Mouse (Mus musculus): ENCODE data around the gene A730049H05Rik. TPM values are rescaled to one million over a fixed set of nuclear protein-coding genes. Genes with fewer than 3 reads are reported as not detected.

Gene A730049H05Rik
- total RNA-seq, 2 experiments from 2014 or later, result 0.16 to 0.20 TPM

- DNase-seq (ENCODE audit: low spot score in 2 of 2), result no peak
These were observed 11.1 kb downstream of the A730049H05Rik start for GRCm38 (mm10) chr6:92827360-92827759.

GRCm38 (mm10) chr6:92829148-92829547 lies 12.9 kb downstream of the A730049H05Rik start:
- DNase-seq (ENCODE audit: low spot score in 2 of 2), result no peak

- DNase-seq (ENCODE audit: low spot score in 2 of 2), result no peak
These were observed 14.8 kb downstream of the A730049H05Rik start for GRCm38 (mm10) chr6:92831106-92831505.

- DNase-seq (ENCODE audit: low spot score in 2 of 2), result no peak
These were observed 25.7 kb downstream of the A730049H05Rik start for GRCm38 (mm10) chr6:92842000-92842399.

- no peak for DNase-seq (ENCODE audit: low spot score in 2 of 2)
These were observed 27.2 kb downstream of the A730049H05Rik start for GRCm38 (mm10) chr6:92843474-92843873.

GRCm38 (mm10) chr6:92845898-92846297 lies 29.6 kb downstream of the A730049H05Rik start:
- no peak for DNase-seq (ENCODE audit: low spot score in 2 of 2)

- no peak for DNase-seq (ENCODE audit: low spot score in 2 of 2)
These were observed 30.3 kb downstream of the A730049H05Rik start for GRCm38 (mm10) chr6:92846614-92847013.

- no peak for DNase-seq (ENCODE audit: low spot score in 2 of 2)
These were observed 32.9 kb downstream of the A730049H05Rik start for GRCm38 (mm10) chr6:92849208-92849607.

GRCm38 (mm10) chr6:92850250-92850649 lies 34.0 kb downstream of the A730049H05Rik start:
- peak; percentile 55 to 64 for DNase-seq (ENCODE audit: low spot score in 2 of 2)

- DNase-seq (ENCODE audit: low spot score in 2 of 2), result no peak
These were observed 38.6 kb downstream of the A730049H05Rik start for GRCm38 (mm10) chr6:92854873-92855272.

- no peak for DNase-seq (ENCODE audit: low spot score in 2 of 2)
These were observed 41.5 kb downstream of the A730049H05Rik start for GRCm38 (mm10) chr6:92857761-92858160.

GRCm38 (mm10) chr6:92858721-92859510 lies 42.6 kb downstream of the A730049H05Rik start:
- DNase-seq (ENCODE audit: low spot score in 2 of 2), result no peak

GRCm38 (mm10) chr6:92860285-92860912 lies 44.1 kb downstream of the A730049H05Rik start:
- no peak for DNase-seq (ENCODE audit: low spot score in 2 of 2)

GRCm38 (mm10) chr6:92862599-92862998 lies 46.3 kb downstream of the A730049H05Rik start:
- no peak for DNase-seq (ENCODE audit: low spot score in 2 of 2)

- DNase-seq (ENCODE audit: low spot score in 2 of 2), result no peak
These were observed 52.9 kb downstream of the A730049H05Rik start, which contains the start of gene Gm15737 for GRCm38 (mm10) chr6:92869089-92869581. Gene Gm15737, plus strand, starts transcription at chr6:92869357.

GRCm38 (mm10) chr6:92869582-92870219 lies 53.4 kb downstream of the A730049H05Rik start:
- DNase-seq (ENCODE audit: low spot score in 2 of 2), result no peak

GRCm38 (mm10) chr6:92871813-92872212 lies 55.5 kb downstream of the A730049H05Rik start:
- DNase-seq (ENCODE audit: low spot score in 2 of 2), result no peak

GRCm38 (mm10) chr6:92872766-92873165 lies 56.5 kb downstream of the A730049H05Rik start:
- no peak for DNase-seq (ENCODE audit: low spot score in 2 of 2)

- DNase-seq (ENCODE audit: low spot score in 2 of 2), result no peak
These were observed 58.6 kb downstream of the A730049H05Rik start for GRCm38 (mm10) chr6:92874854-92875253.

GRCm38 (mm10) chr6:92875340-92875739 lies 59.1 kb downstream of the A730049H05Rik start:
- no peak for DNase-seq (ENCODE audit: low spot score in 2 of 2)

- DNase-seq (ENCODE audit: low spot score in 2 of 2), result no peak
These were observed 59.8 kb downstream of the A730049H05Rik start for GRCm38 (mm10) chr6:92876121-92876520.

GRCm38 (mm10) chr6:92877236-92877635 lies 61.0 kb downstream of the A730049H05Rik start:
- no peak for DNase-seq (ENCODE audit: low spot score in 2 of 2)
